Mouse (Mus musculus) fat pad, adult 2 months (tissue): ENCODE measurements around the gene Efna1.

Source experiments
- DNase-seq: peaks from one replicate; pipeline ENCODE4 v3.0.0-alpha.2; 2011; ENCODE audit warnings: low read depth, low spot score; ENCODE audit errors: extremely low read depth

The Efna1 gene

DNA sequence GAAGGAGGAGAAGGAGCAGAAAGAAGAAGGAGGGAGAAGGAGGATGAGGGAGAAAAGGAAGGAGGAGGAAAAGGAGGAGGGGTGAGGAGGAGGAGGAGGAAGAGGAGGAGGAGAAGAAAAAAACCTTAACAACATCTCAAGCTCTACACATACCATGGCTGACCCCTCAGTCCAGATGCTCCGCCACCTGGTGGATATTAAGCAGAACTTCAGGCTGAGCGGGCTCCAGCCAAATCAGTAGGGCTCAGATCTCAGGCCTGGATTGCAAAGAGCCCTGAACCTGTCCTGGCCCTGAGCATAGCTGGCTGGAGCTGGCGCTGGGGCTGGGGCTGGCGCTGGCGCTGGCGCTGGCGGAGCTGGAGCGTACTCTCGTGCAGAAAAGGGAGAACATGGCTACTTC is 27.1 kb upstream of the Efna1 start:
- no peak for DNase-seq

DNA sequence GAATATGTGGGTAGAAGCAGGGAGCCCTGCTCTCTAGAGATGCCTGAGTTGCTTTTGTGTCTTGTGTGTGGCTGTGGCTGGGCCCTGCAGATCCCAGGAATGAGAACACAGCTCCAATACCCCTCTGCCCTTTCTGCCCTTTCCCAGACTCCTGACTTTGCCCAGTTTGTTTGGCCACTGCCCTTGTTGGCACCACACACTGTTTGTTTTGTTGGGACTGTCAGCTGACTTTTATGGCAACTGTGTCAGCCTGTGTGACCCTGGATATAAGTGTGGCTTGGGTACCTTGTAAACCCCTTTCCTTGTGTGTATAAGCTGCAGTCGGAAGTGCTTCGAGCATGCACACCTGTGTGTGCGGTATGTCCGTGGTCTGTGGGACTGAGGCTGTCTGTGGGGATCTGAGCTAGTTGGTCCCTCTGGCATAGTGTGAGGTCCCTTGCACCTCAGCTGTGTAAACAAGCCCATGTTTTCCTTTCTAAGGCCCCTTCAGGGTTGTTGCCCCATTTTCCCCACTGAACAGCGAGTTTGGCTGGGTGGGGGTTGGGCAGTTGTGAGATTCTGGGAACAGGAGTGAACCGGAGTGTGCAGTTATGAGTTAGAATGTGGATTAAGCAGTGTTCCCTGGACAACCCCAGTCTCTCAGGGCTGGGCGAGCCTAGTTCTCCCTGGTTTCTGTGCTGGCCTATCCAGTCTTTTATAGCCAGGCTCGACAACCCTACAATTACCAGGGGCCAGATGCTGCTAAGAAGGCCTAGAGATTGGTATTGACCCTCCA is 24.8 kb upstream of the Efna1 start:
- no peak for DNase-seq

DNA sequence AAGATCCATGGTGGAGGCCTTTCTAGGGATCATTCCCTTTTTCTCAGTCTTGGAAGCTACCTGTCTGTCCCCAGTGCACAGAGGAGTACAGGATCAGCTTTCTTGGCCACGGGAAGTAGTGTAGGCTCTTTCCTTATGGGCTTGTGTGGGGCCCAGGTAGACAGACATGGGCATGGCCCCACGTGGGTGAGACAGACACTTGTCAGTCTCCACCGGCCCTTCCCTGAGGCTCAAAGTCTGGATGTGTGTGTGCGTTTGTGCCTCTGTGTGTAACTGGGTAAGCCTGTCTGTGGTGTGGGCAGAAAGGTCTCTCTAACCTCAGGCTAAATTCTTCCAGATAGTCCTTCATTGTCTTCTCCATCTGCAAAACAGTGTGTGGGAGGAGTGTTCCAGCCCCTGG is 24.2 kb upstream of the Efna1 start:
- no peak for DNase-seq

DNA sequence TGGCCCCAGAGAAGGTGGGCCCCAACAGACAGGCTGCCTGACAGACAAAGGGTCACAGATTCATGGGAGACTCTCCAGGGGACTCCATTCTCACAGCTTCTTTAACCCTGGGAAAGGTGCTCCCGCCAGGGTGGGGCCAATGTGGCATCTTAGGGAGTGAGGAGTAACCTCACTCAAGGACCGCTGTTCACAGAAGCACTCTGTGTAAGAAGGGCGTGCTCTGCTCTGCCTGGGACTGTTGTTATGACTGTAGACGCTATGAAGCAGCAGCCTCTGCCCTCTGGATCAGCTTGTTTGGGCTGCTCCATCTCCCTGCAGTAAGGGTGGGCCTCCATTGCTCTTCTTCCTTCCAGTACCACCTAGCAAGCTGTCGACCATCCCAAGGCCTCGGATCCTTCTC is 23.5 kb upstream of the Efna1 start:
- DNase-seq, result no peak

DNA sequence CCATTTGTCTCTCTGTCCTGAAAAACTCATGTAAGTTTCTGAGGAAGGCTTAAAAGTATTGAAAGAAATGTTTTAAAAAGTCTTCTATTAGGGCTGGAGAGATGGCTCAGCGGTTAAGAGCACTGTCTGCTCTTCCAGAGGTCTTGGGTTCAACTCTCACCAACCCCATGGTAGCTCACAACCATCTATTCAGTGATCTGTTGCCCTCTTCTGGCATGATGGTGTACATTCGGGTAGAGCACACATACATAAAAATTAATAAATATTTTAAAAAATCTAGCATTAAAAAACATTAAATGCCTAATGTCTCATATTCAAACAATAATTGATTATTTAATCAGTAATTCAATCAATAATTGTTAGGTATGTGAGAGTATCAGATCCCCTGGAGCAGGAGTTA is 19.6 kb upstream of the Efna1 start:
- DNase-seq, result no peak

DNA sequence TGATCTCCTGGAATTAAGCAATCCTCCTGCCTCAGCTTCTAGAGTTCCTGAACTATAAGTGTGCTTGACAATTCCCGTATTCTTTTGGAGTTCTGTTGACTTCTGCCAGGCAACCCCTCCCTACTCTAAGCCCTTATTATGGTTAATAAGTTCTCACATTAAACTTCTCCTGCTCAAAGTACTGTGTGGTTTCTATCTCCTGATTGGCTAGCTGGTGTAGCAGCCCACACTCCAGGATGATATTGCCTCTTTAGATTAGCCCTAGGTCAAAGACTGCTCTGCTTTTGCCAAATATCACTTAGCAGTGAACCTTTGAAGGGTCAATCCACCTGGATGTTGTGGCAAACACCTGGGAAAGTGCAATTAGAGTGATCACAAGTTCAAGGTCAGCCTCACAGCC is 19.1 kb upstream of the Efna1 start:
- DNase-seq, result no peak

DNA sequence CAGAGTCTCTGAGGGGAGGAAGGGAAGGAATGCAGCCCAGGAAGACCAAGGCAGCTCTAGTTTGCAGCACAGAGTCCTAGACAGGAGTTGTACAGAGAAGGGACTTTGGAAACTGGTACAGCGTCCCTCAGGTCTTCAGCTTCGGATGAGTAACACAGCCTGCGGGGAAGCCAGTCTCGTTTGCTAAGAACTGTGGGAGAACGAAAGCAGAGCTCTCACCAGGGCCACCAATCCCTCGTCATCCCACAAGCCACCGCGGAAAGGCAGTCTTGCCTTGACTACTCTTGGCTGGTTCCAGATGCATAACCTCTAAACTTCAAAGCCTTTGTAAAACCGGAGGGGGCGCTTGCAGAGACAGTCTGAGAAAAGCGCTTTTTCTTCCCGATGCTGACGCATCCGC is 18.6 kb upstream of the Efna1 start:
- DNase-seq, result no peak

DNA sequence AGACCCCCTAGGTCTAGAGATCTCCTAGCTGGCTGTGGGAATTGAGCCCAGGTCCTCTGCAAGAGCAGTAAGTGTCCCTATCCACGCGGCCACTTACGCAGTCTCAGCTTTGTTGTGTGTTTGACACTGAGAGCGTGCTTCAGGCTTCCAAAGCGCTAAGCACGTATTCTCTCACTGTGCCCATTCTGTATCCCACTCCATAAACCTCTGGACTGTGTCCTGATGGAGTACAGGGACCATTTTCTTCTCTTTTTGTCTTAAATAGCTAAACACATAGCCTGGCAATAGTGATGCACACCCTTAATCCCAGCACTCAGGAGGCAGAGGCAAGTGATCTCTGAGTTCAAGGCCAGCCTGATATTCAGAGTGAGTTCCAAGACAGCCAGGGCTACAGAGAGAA is 18.0 kb upstream of the Efna1 start:
- no peak for DNase-seq

DNA sequence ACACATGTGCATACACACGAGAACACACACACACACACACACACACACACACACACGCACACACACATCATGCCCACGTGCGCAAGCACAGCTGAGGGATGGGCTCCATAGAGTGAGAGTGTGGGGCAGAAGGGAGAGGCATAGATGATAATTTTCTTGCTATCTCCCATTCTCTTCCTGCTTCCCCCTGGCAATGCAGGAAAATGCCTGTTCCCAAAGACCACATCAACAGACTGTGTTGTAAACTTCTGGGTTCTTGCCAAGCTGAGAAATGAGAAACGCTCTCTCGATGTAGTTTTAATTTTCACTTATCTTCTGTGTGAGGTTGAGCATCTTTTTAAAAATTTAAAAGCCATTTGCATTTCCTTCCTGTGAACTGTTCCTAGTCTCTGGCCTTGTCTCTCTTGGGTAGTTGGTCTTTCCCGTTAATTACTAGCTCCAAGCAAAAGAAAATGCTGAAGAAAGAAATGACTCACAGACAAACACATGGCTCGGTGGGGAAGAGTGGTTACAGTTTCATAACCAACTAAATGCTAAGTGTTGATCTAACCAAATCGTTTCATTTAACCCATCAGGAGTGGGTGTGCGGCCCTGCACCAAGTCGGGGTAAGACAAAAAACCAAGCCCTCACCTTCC is 15.9 kb upstream of the Efna1 start:
- DNase-seq, result no peak

DNA sequence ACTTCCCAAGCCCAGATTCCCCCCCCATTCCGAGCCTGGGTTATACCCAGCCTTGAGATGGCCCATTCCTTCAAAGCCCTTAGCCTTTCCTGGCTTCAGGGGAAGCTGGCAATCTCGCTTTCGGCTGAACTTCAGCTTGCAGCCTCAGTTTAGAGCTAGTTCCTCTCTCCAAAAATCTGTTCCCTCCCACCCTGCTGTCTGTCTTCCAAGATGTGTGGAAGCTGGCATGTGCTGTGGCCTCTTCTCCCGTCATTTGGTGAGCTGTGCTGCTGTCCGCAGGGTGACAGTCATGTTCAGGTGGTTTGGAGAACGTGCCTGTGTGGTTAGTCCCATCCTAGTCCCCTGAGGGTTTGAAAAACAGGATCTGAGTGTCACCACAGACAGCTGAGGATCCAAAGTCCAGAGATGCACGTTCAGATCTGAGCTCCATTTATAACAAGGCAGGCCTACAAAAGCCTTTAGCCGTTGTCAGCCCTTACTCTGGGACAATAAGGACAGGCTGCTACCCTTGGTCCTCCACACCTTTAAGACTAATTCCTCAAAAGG is 14.8 kb upstream of the Efna1 start:
- DNase-seq, result no peak

DNA sequence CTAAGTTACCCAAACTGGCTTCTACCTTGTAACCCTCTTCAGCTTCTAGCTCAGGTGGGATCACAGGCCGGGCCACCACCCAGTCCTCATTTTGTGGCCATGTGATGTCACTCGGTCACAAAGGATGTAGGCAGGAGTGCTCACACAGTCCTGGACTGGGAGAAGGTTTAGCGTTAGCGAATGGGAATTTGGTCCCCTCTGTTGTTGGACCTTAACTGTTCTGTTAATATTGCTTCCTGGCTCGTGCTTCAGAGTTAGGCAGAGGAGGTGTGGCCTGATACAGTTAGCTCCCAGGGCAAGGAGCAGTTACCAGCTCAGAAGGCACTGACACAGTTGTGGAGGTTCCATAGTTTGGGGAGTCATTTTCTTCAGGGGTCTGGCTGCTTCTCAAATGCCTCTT is 13.3 kb upstream of the Efna1 start:
- DNase-seq, result no peak

DNA sequence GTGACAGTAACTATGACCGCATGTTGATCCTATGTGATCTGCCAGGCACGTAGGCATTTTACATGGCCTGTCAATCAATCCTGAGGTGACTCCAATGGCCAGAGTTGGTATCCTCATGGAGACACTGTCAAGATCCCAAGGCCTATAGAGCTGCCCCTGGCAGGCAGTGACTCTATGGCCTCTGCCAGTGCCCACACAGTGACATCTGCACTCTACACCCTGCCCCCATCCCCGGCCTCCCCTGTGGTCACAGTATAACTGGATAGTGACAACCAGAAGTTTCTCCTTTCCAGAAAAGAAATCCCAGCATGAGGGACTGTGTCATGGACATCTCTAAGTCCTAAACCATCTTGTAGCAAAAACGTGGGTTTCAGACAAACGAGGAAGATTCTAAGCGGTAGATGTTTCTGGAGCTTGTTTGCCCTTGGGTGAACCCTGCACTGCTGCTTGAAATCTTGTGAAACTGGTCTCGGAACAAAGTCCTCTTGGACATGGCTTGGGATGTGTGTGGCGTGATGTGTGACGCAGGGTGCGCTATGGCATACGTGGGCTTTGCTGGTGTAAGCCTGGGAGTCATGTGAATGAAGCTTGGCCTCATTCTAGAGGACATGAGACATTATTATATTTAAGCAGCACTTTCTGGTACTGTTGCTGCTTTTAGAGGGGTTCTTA is 12.4 kb upstream of the Efna1 start:
- no peak for DNase-seq

DNA sequence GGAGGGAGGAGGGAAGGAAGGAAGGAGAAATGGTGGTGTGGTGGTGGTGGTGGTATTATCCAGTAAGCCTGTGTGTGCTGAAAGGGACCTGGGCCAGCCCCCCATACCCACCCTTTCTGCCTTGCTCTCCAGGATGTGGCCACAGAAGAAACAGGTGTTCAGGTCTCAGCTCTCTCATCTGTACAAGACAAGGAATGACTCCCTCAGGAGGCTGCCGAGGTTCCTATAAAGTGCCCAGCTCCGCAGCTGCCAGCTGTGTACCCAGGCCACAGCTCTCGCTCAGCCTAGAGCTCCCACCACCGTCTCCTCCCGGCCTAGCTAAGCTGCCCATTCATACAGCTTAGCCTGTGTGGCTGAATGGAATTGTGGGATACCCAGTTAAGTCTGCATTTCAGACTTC is 11.4 kb upstream of the Efna1 start:
- DNase-seq, result no peak

DNA sequence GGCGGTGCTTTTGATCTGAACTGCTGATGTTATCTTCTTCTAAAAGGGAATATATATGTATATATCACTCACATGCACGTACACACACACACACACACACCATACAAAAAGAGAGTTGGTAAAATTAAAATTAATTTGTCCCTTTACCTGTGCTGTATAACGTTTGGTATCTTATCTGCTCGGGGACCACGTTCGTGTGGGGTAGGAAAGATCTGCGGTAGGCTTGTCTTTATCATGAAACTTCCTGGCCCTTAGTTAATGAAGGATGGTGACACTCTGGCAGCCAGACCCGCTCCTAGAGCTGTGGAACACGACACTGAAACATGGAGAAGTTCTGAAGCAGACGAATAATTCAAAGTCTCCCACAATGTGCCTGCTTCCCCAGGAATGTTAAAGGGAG is 10.9 kb upstream of the Efna1 start:
- no peak for DNase-seq

DNA sequence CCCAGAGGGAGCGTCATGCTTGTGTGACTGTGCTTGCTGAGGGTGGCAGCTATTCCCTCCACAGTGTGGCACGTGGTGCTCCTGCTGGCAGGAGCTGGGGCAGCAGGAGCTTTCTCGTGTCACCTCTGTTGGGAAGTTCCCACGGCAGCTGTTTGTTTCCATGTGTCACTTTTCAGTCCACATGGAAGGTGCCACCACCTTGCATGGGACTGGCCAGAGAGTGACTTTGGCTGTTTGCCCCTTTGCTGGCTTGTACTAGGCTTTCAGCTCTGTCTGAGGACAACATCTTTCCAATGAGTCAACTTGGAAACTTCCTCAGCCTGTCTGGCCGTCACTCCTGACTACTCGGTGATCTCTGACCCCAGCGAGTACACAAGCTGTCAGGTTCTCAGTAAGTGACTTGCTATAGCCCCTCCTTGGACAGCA is 7.6 kb upstream of the Efna1 start:
- no peak for DNase-seq

DNA sequence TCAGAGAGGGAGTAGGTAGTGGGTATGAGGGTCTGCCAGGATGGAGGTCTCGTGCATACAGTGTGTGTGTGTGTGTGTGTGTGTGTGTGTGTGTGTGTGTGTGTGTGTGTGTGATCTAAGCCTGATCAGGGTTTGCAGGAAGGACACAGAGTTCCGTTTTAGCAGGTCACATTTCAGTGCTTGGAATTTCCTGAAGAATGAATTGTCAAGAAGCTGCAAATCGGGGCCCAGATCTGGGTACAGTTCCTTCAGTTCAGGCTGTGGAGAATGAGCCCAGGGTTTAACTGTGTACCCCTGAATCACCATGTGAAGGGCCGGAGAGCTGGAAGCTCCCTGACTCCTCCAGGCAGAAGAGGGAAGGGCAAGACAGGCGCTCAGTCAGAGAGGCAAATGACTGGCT is 6.3 kb upstream of the Efna1 start:
- DNase-seq, result no peak

DNA sequence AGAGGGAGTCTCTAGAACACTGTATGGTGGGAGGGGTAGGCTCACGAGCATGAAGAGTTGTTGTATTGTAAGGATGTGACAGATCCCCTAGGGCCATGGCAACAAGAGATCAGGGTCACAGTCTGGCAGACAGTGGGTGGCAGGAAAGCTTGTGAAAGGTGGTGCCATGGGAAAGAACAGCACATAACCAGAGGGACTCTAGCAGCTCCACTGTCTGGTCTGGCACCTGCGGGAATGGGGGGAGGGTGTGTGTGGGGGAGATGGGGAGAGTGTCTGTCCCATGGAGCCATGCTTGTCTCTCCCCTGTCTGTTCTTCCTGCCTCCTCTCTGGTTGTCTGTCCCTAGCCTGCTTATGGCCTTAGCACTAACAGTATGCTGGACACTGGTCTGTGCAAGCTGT is 4.6 kb upstream of the Efna1 start:
- DNase-seq, result no peak

DNA sequence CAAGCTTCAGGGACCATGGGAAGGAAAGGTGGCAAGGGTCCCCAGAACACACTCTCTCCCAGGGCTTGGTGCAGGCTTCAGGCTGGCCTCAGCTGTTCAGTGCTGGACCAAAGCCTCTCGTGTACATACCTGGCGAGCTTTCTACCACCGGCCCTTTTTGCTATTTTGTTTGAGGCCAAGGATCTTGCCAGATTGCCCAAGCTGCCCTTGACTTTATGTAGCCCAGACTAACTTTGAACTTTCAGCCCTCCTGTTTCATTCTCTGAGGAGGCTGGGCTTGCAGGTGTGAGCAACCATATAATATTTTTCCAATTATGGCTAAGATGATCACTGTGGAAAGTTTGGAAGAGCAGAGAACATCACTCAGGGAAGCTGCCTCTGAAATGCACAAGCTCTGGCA is 3.3 kb upstream of the Efna1 start:
- no peak for DNase-seq

DNA sequence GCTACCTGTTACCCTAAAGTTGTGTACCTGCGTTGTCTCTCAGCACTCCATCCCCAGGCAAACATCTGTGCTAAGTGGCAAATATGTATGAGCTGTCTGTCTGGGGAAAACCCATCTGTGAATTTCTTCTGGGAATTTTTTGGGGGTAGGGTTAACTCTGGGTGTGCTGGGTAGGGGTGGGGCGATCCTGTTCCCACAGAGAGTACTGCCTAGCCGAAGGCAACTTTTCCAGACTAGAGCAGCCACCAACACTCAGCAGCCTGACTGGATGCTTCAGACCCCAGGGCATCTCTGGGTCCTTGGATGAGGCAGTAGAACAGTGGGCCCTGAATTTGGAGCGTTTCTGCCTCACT is 1.3 kb upstream of the Efna1 start:
- DNase-seq, result no peak

DNA sequence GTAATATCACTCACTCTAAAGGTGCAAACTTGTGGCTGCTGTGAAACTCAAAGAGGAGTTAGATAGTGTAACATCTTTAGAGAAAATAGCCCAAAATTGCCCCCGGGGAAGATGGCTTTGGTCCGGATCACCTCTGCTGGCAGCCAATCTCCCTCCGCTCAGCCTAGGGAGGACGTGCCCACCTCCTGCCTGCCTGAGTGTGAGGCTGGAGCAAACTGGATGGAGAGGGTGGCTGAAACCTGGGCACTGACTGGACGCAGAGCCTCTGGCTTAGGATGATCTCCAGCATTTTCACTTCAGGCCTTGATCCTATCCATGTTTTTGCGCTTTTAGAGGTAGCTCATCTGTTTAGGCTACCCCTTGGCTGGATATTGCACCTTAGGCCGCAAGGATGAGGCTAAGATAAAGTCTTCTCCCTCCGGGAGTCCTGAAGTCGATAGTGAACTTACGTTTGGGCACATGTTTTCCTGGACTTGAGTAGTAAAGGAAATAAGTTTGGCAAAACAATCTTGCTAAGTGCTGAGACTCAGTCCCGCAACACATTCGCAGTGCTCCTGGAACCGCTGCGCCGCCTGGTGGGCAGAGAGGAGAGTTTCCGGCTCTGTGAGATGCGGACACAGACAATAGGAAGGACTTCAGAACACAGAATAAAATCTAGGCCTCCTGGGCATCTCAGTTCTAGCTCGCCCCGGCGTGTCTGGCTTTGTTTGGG is 793 bp upstream of the Efna1 start:
- no peak for DNase-seq

DNA sequence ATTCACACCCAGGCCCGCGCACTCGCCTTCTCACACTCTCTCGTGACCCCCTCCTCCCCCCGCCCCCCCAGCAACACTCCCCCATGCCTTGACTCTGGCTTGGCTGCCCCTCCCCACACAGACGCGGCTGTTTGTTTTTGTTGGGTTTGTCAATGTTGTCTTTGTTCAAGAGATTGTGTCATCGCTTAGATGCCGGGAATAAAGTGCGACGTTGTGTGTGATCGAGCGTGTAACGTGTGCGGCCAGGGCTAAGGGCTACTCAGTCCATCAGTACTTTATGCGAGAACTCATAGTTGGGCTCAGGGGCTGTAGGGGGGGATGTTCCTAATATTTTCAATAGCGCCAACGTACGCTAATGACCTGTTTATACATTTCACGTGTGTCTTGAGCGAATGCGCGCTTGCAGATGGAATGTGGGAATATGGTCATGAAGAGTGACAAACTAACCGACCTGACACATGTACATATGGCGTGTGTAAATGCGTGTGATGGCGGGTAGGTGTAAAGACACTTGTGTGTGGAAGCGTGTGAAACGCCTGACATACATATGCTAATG is 814 bp downstream of the Efna1 start:
- no peak for DNase-seq
